Mouse (Mus musculus) CH12.LX (cell line): Measurements from ENCODE around the gene Hdac8. TPM values are rescaled to one million over a fixed set of nuclear protein-coding genes. Genes with fewer than 3 reads are reported as not detected.

Source experiments
- DNase-seq: peaks from one replicate; pipeline ENCODE4 v3.0.0-alpha.2; 2013; ENCODE audit errors: extremely low read depth
- H3K27ac ChIP-seq: 2 replicates; pipeline ENCODE4 v1.5.1; 2012; ENCODE audit warnings: low read depth, mild to moderate bottlenecking, control low read depth, moderate library complexity; ENCODE audit not compliant: insufficient read depth
- H3K27me3 ChIP-seq: replicated peaks from 2 replicates; pipeline ENCODE3; 2012; ENCODE audit warnings: inconsistent platforms
- H3K36me3 ChIP-seq, 2 experiments: replicated peaks in 1 of 2; 2 replicates each; pipeline versions ENCODE3 to v1.6.1; 2012; ENCODE audit warnings: inconsistent platforms in 1 of 2, low read length in 1 of 2, mild to moderate bottlenecking in 1 of 2, mixed read lengths in 1 of 2, moderate library complexity in 1 of 2; ENCODE audit not compliant: control insufficient read depth in 1 of 2, insufficient read depth in 1 of 2
- H3K4me1 ChIP-seq, 2 experiments: 2 replicates each; pipeline ENCODE4 v1.6.1; 2012; ENCODE audit warnings: inconsistent platforms in 1 of 2, moderate library complexity in 1 of 2; ENCODE audit not compliant: insufficient read depth in 2 of 2, control insufficient read depth in 1 of 2
- H3K4me2 ChIP-seq: 2 replicates; pipeline ENCODE4 v1.6.1; 2012; ENCODE audit warnings: low read depth, mild to moderate bottlenecking, control low read depth; ENCODE audit not compliant: poor library complexity, insufficient read depth, severe bottlenecking
- H3K4me3 ChIP-seq, 3 experiments: fragments of 150-350 bp in 1 of 3; sonication (generic) in 1 of 3; replicated peaks in 1 of 3; 2 replicates each; pipeline versions ENCODE3 to v1.5.1; 2011 to 2012; ENCODE audit warnings: low read depth in 2 of 3, low read length in 2 of 3, mild to moderate bottlenecking in 2 of 3, moderate library complexity in 2 of 3, control low read depth in 1 of 3, improper control_type of control experiment in 1 of 3, inconsistent platforms in 1 of 3, mixed read lengths in 1 of 3; ENCODE audit not compliant: poor library complexity in 1 of 3
- H3K79me2 ChIP-seq: replicated peaks from 2 replicates; pipeline ENCODE4 v1.6.1; 2012; ENCODE audit warnings: mild to moderate bottlenecking, moderate library complexity; ENCODE audit not compliant: control insufficient read depth, poor library complexity, insufficient read depth, severe bottlenecking; ENCODE audit errors: extremely low read depth
- H3K9ac ChIP-seq: 2 replicates; pipeline ENCODE4 v1.6.1; 2012; ENCODE audit warnings: low read depth, mild to moderate bottlenecking, control low read depth, moderate library complexity; ENCODE audit not compliant: insufficient read depth
- H3K9me3 ChIP-seq: replicated peaks from 2 replicates; pipeline ENCODE3; 2012; ENCODE audit warnings: low read length, inconsistent platforms, mixed read lengths
- BHLHE40 ChIP-seq: IDR thresholded peaks from 2 replicates; pipeline ENCODE4 v1.6.1; 2011; ENCODE audit warnings: mild to moderate bottlenecking, low read depth, low read length, improper control_type of control experiment
- CHD1 ChIP-seq: IDR thresholded peaks from 2 replicates; pipeline ENCODE4 v1.6.1; 2012; ENCODE audit warnings: low read depth, low read length, improper control_type of control experiment, inconsistent platforms
- CTCF ChIP-seq, 2 experiments: IDR thresholded peaks in 1 of 2; conservative IDR thresholded peaks in 1 of 2; 2 replicates each; pipeline ENCODE4 v1.5.1; 2011 to 2012; ENCODE audit warnings: low read depth in 2 of 2, low read length in 2 of 2, improper control_type of control experiment in 1 of 2, inconsistent platforms in 1 of 2, mild to moderate bottlenecking in 1 of 2, moderate library complexity in 1 of 2
- E2F4 ChIP-seq: IDR thresholded peaks from 2 replicates; pipeline ENCODE4 v1.6.1; 2011; ENCODE audit warnings: low read depth, low read length, improper control_type of control experiment; ENCODE audit not compliant: insufficient replicate concordance
- EP300 ChIP-seq: IDR thresholded peaks from 2 replicates; pipeline ENCODE4 v1.6.1; 2011; ENCODE audit warnings: low read length, improper control_type of control experiment
- ETS1 ChIP-seq: conservative IDR thresholded peaks from 2 replicates; pipeline ENCODE4 v1.6.1; 2012; ENCODE audit warnings: low read depth, mild to moderate bottlenecking, inconsistent platforms, low read length, improper control_type of control experiment, moderate library complexity
- GABPA ChIP-seq: IDR thresholded peaks from 2 replicates; pipeline ENCODE4 v1.6.1; 2012; ENCODE audit warnings: low read depth, low read length, improper control_type of control experiment, inconsistent platforms; ENCODE audit not compliant: insufficient replicate concordance
- IRF4 ChIP-seq: IDR thresholded peaks from 2 replicates; pipeline ENCODE4 v1.6.1; 2014; ENCODE audit warnings: low read depth, mild to moderate bottlenecking, inconsistent platforms, low read length, improper control_type of control experiment
- JUN ChIP-seq: IDR thresholded peaks from 2 replicates; pipeline ENCODE4 v1.6.1; 2011; ENCODE audit warnings: low read depth, mild to moderate bottlenecking, low read length, improper control_type of control experiment, moderate library complexity; ENCODE audit not compliant: insufficient read depth
- KAT2A ChIP-seq: IDR thresholded peaks from 2 replicates; pipeline ENCODE4 v1.6.1; 2012; ENCODE audit warnings: low read length, improper control_type of control experiment, inconsistent platforms; ENCODE audit not compliant: insufficient replicate concordance
- MAFK ChIP-seq: IDR thresholded peaks from 2 replicates; pipeline ENCODE4 v1.6.1; 2011; ENCODE audit warnings: low read length, improper control_type of control experiment; ENCODE audit not compliant: insufficient replicate concordance
- MAX ChIP-seq: IDR thresholded peaks from 2 replicates; pipeline ENCODE4 v1.6.1; 2011; ENCODE audit warnings: low read length, improper control_type of control experiment
- MAZ ChIP-seq: IDR thresholded peaks from 2 replicates; pipeline ENCODE4 v1.6.1; 2012; ENCODE audit warnings: low read depth, mild to moderate bottlenecking, inconsistent platforms, low read length, improper control_type of control experiment, moderate library complexity
- MEF2A ChIP-seq: IDR thresholded peaks from 2 replicates; pipeline ENCODE4 v1.6.1; 2014; ENCODE audit warnings: low read depth, mild to moderate bottlenecking, inconsistent platforms, low read length, improper control_type of control experiment, borderline replicate concordance
- NELFE ChIP-seq: IDR thresholded peaks from 2 replicates; pipeline ENCODE4 v1.6.1; 2011; ENCODE audit warnings: low read depth, low read length, improper control_type of control experiment
- POLR2A ChIP-seq: IDR thresholded peaks from 2 replicates; pipeline ENCODE4 v1.6.1; 2011; ENCODE audit warnings: low read depth, mild to moderate bottlenecking, improper control_type of control experiment, low read length
- POLR2AphosphoS2 ChIP-seq: IDR thresholded peaks from 2 replicates; pipeline ENCODE4 v1.6.1; 2011; ENCODE audit warnings: low read depth, low read length, improper control_type of control experiment
- RCOR1 ChIP-seq: conservative IDR thresholded peaks from 2 replicates; pipeline ENCODE4 v1.6.1; 2012; ENCODE audit warnings: low read depth, mild to moderate bottlenecking, inconsistent platforms, low read length, improper control_type of control experiment
- SIN3A ChIP-seq: IDR thresholded peaks from 2 replicates; pipeline ENCODE4 v1.6.1; 2012; ENCODE audit warnings: low read length, improper control_type of control experiment, inconsistent platforms
- SMC3 ChIP-seq: IDR thresholded peaks from 2 replicates; pipeline ENCODE4 v1.6.1; 2011; ENCODE audit warnings: low read depth, low read length, improper control_type of control experiment
- USF1 ChIP-seq: IDR thresholded peaks from 2 replicates; pipeline ENCODE4 v1.6.1; 2014; ENCODE audit warnings: low read depth, mild to moderate bottlenecking, inconsistent platforms, low read length, improper control_type of control experiment
- ZKSCAN1 ChIP-seq: IDR thresholded peaks from 2 replicates; pipeline ENCODE4 v1.6.1; 2012; ENCODE audit warnings: low read depth, inconsistent platforms, low read length, improper control_type of control experiment, borderline replicate concordance
- ZNF384 ChIP-seq: IDR thresholded peaks from 2 replicates; pipeline ENCODE4 v1.6.1; 2012; ENCODE audit warnings: low read depth, low read length, improper control_type of control experiment, inconsistent platforms
- dilution Hi-C: fragments of 300-500 bp; cut with MboI; formaldehyde crosslinking; loops from 2 replicates; pipeline ENCODE4 v1.14.3; 2020; ENCODE audit warnings: low sequenced_read_pairs; ENCODE audit not compliant: extremely low pct_unique_long_range_greater_than_20kb, extremely low pct_ligation_motif_present
- in situ Hi-C: fragments of 300-500 bp; cut with MboI; formaldehyde crosslinking; loops from 3 replicates; pipeline ENCODE4 v1.14.3; 2019; ENCODE audit warnings: low sequenced_read_pairs, low pct_ligation_motif_present, low pct_unique_long_range_greater_than_20kb, mixed read lengths
- polyA plus RNA-seq: library from polyadenylated mRNA; unstranded; fragments of >175 nt; gene quantifications from 2 replicates; pipeline ENCODE4 v1.2.1, GENCODE M21; 2012; ENCODE audit warnings: low read depth; ENCODE audit not compliant: insufficient read length
- total RNA-seq, 2 experiments: library from RNA; depleted of rRNA; stranded (reverse); fragments of 300-350 nt in 1 of 2; fragments of >200 nt in 1 of 2; gene quantifications; 2 replicates each; pipeline ENCODE4 v1.2.3; 2012 to 2014

Gene Hdac8
- total and polyA plus RNA-seq, 3 experiments = 11.2 to 13.9 (median 13.0) TPM

GRCm38 (mm10) chrX:102384765-102385164 is 120.4 kb downstream of the Hdac8 start:
- no peaks in the 10 kb centered on the region for H3K79me2 ChIP-seq
- no peak overlapping the region for H3K4me2 ChIP-seq
- dilution Hi-C loops (no loop called here), in situ Hi-C loops (no loop called here)
- H3K36me3 ChIP-seq = no peaks in the 10 kb centered on the region
- no peak overlapping the region for H3K9ac ChIP-seq
- H3K9me3 ChIP-seq = no peaks in the 10 kb centered on the region
- peak; percentile 22 for DNase-seq
- no peaks in the 10 kb centered on the region for H3K27me3 ChIP-seq
- H3K27ac ChIP-seq = no peak overlapping the region
- H3K4me3 ChIP-seq = no peak overlapping the region
- no peak for TF ChIP-seq EP300
- no peak for TF ChIP-seq CTCF (conservative IDR thresholded peaks at IDR 0.05 in 1 of 2, IDR thresholded peaks at IDR 0.05 in 1 of 2; ENCODE audit: low read depth in 2 of 2, low read length in 2 of 2)
- no peak for TF ChIP-seq GABPA
- no peak for TF ChIP-seq SMC3
- TF ChIP-seq MAFK = no peak
- no peak for TF ChIP-seq USF1
- no peak for TF ChIP-seq BHLHE40
- no peak for TF ChIP-seq POLR2AphosphoS2
- TF ChIP-seq JUN = no peak
- TF ChIP-seq MEF2A = no peak
- TF ChIP-seq RCOR1 = no peak
- TF ChIP-seq SIN3A = no peak
- TF ChIP-seq KAT2A = no peak
- no peak for TF ChIP-seq POLR2A
- no peak for TF ChIP-seq MAZ
- no peak for TF ChIP-seq E2F4
- H3K4me1 ChIP-seq = peaks cover 0 to 7% of the 10 kb centered on the region in 2 experiments; a peak in 1 of 4 replicates

- Histone ChIP-seq H3K27me3 (no peaks in the 10 kb centered on the region), H3K9ac (no peak overlapping the region), H3K4me2 (no peak overlapping the region), H3K36me3 (no peaks in the 10 kb centered on the region), H3K27ac (no peak overlapping the region), H3K79me2 (no peaks in the 10 kb centered on the region), H3K9me3 (no peaks in the 10 kb centered on the region), H3K4me1 (peaks cover 0 to 7% of the 10 kb centered on the region in 2 experiments; a peak in 1 of 4 replicates), H3K4me3 (no peak overlapping the region)
- dilution Hi-C loops = no loop called here
- in situ Hi-C loops = no loop called here
- DNase-seq = no peak
- TF ChIP-seq ZNF384 = no peak
- TF ChIP-seq SMC3 = no peak
- TF ChIP-seq EP300 = no peak
- TF ChIP-seq CHD1 = no peak
- no peak for TF ChIP-seq MAX
- no peak for TF ChIP-seq JUN
- no peak for TF ChIP-seq IRF4
- no peak for TF ChIP-seq USF1
- TF ChIP-seq NELFE = no peak
- no peak for TF ChIP-seq BHLHE40
- TF ChIP-seq ZKSCAN1 = no peak
- no peak for TF ChIP-seq RCOR1
- TF ChIP-seq ETS1 = no peak
Observed at GRCm38 (mm10) chrX:102383151-102383550, 122.0 kb downstream of the Hdac8 start.
